Mouse (Mus musculus): Measurements from ENCODE around the gene Cxcr4. TPM values are rescaled to one million over a fixed set of nuclear protein-coding genes. Genes with fewer than 3 reads are reported as not detected.

Gene Cxcr4
- polyA plus RNA-seq, 1 experiment from 2014 or later: 2.1 TPM

DNA sequence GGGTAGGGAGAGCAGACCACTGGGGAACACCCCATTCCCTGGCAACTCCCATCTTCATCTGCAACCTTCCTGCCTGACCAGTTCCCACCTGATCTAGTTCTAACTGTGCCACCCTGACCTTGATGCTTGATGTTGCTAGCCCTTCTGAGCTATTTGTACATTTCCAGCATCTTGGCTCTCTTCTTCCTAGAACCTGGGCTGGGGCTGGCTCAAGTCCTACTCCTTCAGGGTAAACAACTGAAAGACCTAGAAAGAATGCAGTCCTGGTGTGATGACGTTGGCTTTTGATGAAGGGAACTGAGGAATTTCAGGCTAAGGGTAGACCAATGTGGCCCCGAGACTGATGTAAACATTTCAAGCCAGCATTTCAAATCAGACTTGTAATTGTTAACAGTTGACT is 24.5 kb upstream of the Cxcr4 start:
- Histone ChIP-seq H3K9me3 (replicated peaks) (no peaks in the 10 kb centered on the region), H3K27ac (replicated peaks) (no peak overlapping the region), H3K9ac (no peak overlapping the region), H3K27me3 (no peaks in the 10 kb centered on the region), H3K4me2 (no peak overlapping the region), H3K4me1 (replicated peaks) (peaks cover 7% of the 10 kb centered on the region; the same call in 1 of the 2 replicates), H3K36me3 (replicated peaks) (no peaks in the 10 kb centered on the region), H3K4me3 (replicated peaks) (no peak overlapping the region)
- WGBS (ENCODE audit: insufficient replicate concordance): 37% methylated on average over 2 of the region's 2 CpGs
- no peak for ATAC-seq (ENCODE audit: insufficient read depth)

DNA sequence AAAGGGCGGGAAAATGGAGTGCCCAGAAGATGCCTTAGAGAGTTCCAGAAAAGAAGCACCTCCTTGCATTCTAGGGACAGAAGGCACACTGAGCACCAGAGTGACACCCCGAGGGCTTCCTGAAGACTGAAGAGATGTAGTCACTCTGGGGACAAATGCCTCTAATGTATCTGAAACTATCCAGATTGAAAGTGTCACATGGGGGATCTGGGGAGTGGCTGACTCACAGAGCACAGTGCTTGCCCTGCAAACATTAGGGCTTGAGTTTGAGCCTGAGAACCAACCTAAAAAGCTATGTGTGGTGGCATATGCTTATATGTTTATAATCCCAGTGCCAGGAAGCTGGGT is 23.3 kb upstream of the Cxcr4 start:
- WGBS (ENCODE audit: insufficient replicate concordance): 35% methylated on average over 2 of the region's 2 CpGs
- Histone ChIP-seq H3K9ac (no peak overlapping the region), H3K27me3 (no peaks in the 10 kb centered on the region), H3K4me1 (replicated peaks) (peaks cover 7% of the 10 kb centered on the region; the same call in 1 of the 2 replicates), H3K27ac (replicated peaks) (0 out of 2 replicates have a peak overlapping the region, but pooled peaks have one; percentile 62), H3K4me3 (replicated peaks) (no peak overlapping the region), H3K4me2 (no peak overlapping the region), H3K9me3 (replicated peaks) (no peaks in the 10 kb centered on the region), H3K36me3 (replicated peaks) (no peaks in the 10 kb centered on the region)
- ATAC-seq (ENCODE audit: insufficient read depth): no peak

DNA sequence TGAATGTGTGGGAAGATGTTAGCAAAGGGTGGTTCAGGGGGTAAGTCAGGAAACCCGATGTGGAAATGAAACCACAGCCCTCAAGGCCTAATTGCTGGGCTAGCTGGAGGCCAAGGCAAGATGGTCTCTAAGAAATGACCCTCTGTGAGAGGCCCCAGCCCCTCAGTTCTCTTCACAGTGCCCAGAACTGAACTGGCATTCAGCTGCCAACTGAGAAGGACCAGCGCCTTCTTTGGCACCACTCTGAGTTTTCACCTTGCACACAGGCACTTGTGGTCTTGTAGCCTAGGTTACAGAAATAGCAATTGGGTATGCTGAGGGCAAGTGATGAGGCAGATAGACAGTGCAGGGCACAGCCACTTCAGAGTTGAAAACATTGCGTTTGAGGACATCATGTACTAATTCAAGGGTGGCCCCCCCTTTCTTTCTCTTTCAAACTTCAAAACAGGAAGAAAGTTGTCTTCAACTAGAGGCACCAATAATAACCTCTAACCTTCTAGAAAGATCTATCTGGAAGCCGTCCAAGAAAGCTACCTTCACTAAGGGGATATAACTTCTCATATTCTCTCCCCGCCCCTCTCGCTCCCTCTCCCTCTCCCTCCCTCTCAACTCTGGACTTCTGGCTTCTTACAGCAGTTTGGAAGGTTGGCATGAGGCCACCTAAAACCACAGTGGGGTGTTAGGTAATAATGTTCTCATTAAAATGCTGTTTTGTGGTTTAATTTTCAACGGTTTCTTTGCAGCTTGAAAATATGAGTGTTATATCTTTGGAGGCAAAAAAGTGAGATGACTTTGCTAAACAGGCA is 22.8 kb upstream of the Cxcr4 start:
- ATAC-seq (ENCODE audit: insufficient read depth): peak; percentile 45; the same call in 1 of the 2 replicates
- Histone ChIP-seq H3K27ac (replicated peaks) (peak overlapping the region; percentile 62; the same call in 1 of the 2 replicates), H3K9ac (no peak overlapping the region), H3K4me1 (replicated peaks) (peaks cover 7% of the 10 kb centered on the region; the same call in 1 of the 2 replicates), H3K4me3 (replicated peaks) (no peak overlapping the region), H3K27me3 (no peaks in the 10 kb centered on the region), H3K4me2 (no peak overlapping the region), H3K9me3 (replicated peaks) (no peaks in the 10 kb centered on the region), H3K36me3 (replicated peaks) (no peaks in the 10 kb centered on the region)
- WGBS (ENCODE audit: insufficient replicate concordance): 27% methylated on average over 7 of the region's 7 CpGs

DNA sequence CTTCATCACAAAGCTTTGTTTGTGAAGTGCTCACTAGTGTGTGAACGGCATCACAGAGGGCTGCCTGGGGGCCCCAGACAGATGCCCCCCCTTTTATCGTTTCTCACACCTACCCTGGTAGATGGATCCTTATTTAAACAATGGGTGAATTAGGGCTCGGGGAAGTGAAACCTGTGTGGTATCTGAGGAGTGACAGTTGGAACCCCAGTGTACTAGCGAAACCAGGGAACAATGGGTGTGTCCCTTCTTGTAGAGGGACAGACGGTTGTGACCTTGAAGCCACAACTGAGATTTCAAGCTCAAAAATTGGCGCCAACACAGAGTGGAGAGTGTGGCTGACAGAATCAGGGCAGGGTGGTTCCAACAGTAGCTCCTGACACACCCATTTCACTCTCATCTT is 16.0 kb upstream of the Cxcr4 start:
- Histone ChIP-seq H3K4me1 (replicated peaks) (no peaks in the 10 kb centered on the region), H3K4me3 (replicated peaks) (no peak overlapping the region), H3K9ac (no peak overlapping the region), H3K27me3 (no peaks in the 10 kb centered on the region), H3K27ac (replicated peaks) (no peak overlapping the region), H3K4me2 (no peak overlapping the region), H3K36me3 (replicated peaks) (no peaks in the 10 kb centered on the region), H3K9me3 (replicated peaks) (no peaks in the 10 kb centered on the region)
- 34% methylated on average over 6 of the region's 6 CpGs for WGBS (ENCODE audit: insufficient replicate concordance)
- ATAC-seq (ENCODE audit: insufficient read depth): peak; percentile 42; the same call in 1 of the 2 replicates

DNA sequence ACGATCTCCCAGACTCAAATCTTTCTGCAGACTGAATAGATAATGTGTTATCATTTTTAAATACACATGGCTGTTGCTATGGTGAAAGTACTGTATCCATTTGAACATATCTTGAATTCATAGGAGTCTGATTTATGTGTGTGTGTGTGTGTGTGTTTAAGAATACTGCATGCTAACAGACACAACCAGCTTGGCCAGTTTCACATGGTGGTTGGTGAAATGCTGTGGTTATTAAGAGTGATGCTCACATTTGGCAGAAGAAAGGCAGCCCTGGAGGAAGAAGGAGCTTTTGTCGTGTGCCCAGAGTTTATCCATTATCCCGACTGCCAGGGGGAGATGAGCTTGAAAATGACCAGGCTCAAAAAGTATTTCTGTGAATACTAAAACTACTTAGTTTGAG is 15.3 kb upstream of the Cxcr4 start:
- Histone ChIP-seq H3K27ac (replicated peaks) (no peak overlapping the region), H3K4me3 (replicated peaks) (no peak overlapping the region), H3K27me3 (no peaks in the 10 kb centered on the region), H3K9ac (no peak overlapping the region), H3K4me2 (no peak overlapping the region), H3K4me1 (replicated peaks) (no peaks in the 10 kb centered on the region), H3K36me3 (replicated peaks) (no peaks in the 10 kb centered on the region), H3K9me3 (replicated peaks) (no peaks in the 10 kb centered on the region)
- WGBS (ENCODE audit: insufficient replicate concordance): 42% methylated on average over 3 of the region's 3 CpGs
- ATAC-seq (ENCODE audit: insufficient read depth): no peak

DNA sequence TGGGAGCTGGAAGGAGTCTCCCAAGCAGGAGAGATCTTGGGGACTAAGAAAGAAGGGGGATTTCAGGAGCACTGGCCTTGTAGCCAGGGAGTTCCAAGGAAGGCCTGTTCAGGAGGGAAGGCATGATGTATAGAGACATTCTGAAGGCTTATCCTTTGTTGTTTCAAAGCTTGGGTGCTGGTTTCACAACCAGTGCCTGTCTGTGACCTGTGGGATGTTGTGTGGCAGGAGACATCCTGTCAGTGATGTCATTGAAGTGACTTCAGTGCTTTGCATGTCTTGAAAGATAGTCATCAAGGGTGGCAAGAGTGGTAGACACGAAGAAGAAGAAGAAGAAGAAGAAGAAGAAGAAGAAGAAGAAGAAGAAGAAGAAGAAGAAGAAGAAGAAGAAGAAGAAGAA is 13.7 kb upstream of the Cxcr4 start:
- H3K4me1 ChIP-seq (replicated peaks): no peaks in the 10 kb centered on the region
- H3K4me3 ChIP-seq (replicated peaks): no peak overlapping the region
- WGBS (ENCODE audit: insufficient replicate concordance): 18% methylated on average over 1 of the region's 1 CpGs
- no peak overlapping the region for H3K27ac ChIP-seq (replicated peaks)
- H3K9ac ChIP-seq: no peak overlapping the region
- no peak overlapping the region for H3K4me2 ChIP-seq
- ATAC-seq (ENCODE audit: insufficient read depth): no peak
- no peaks in the 10 kb centered on the region for H3K36me3 ChIP-seq (replicated peaks)
- H3K9me3 ChIP-seq (replicated peaks): no peaks in the 10 kb centered on the region
- no peaks in the 10 kb centered on the region for H3K27me3 ChIP-seq

DNA sequence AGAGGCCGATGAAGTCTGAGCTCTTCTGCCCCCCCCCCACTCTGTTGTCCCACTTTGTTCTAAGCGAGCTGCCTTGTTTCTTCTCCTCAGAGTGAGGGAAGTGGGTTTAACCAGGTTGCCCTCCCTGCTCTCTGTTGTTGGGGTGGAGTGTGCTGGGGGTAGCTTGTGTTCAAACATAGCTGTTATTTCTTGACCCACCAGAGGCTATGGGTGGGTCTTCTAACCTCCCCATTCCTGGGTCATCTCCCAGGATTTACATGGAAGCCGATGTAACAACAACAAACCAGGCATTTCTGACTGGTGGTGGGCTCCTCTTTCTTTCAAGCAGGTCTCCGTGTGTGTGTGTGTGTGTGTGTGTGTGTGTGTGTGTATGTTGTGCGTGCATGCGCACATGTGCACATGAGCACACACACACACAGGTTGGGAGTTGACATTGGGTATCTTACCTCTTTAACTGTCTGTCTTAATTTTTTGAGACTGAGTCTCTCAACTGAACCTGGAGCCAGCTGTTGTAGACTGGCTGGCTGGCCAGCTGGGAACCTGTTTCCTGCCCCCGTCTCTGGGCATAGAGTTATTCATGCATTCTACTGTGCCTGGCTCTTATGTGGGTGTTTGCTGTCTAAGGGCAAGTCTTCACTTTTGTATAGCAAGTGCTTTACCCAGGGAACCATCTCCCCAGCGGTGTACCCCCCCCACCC is 10.7 kb upstream of the Cxcr4 start:
- 70% methylated on average over 8 of the region's 8 CpGs for WGBS (ENCODE audit: insufficient replicate concordance)
- H3K9me3 ChIP-seq (replicated peaks): no peaks in the 10 kb centered on the region
- H3K27me3 ChIP-seq: no peaks in the 10 kb centered on the region
- ATAC-seq (ENCODE audit: insufficient read depth): no peak
- no peaks in the 10 kb centered on the region for H3K36me3 ChIP-seq (replicated peaks)
- H3K4me1 ChIP-seq (replicated peaks): no peaks in the 10 kb centered on the region
- no peak overlapping the region for H3K9ac ChIP-seq
- H3K4me2 ChIP-seq: no peak overlapping the region
- H3K27ac ChIP-seq (replicated peaks): no peak overlapping the region
- H3K4me3 ChIP-seq (replicated peaks): no peak overlapping the region

DNA sequence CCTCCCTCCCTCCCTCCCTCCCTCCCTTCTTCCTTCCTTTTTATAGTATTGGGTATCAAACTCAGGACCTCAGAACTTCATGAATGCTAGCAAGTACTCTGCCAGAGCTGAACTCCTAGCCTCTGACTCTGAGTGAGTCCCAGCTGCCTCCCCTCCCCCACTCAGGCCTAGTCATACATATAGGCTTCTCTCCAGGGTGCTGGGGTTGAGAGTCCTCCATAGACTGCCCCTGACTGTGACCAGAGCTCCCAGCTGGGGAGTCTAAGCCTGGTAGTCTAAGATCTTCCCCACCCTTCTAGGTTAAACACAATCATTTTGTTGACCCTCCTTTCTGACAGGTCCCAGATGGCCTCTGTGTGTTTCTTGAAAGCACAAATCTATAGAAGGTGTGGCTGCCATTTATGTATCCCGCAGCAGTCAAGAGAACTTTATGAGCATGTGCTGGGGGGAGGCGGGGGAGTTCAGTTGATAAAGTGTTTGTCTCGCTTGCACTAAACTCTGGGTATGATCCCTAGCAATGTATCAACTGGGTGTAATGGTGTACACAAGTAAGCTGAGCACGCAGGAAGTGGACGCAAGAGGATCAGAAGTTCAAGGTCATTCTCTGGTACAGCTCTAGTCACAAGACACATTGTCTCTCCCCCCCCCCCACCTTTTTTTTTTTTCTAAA is 10.1 kb upstream of the Cxcr4 start:
- 69% methylated on average over 5 of the region's 5 CpGs for WGBS (ENCODE audit: insufficient replicate concordance)
- no peak overlapping the region for H3K4me2 ChIP-seq
- no peak overlapping the region for H3K4me3 ChIP-seq (replicated peaks)
- no peak for ATAC-seq (ENCODE audit: insufficient read depth)
- no peak overlapping the region for H3K9ac ChIP-seq
- H3K27me3 ChIP-seq: no peaks in the 10 kb centered on the region
- no peaks in the 10 kb centered on the region; the same call in 1 of the 2 replicates for H3K4me1 ChIP-seq (replicated peaks)
- no peak overlapping the region for H3K27ac ChIP-seq (replicated peaks)
- no peaks in the 10 kb centered on the region for H3K36me3 ChIP-seq (replicated peaks)
- no peaks in the 10 kb centered on the region for H3K9me3 ChIP-seq (replicated peaks)

DNA sequence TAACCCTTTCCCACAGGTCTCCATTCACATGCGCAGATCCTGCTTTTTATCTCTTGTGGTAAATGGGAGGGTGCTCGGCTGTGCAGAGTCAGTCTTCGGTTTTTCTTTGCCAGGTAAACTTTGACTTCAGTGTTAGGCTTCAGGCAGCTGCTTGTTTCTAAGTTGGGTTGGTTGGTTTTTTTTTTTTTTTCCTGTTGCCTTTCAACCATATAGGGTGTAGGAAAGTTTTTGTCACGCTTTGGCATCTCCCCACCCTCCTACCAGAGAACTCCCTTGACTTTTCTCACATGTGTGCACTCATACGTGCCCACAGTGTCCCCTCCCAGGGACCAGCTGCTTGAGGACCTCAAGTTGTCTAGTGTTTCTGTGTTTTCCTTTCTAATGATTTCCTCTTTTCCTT is 9.2 kb upstream of the Cxcr4 start:
- no peaks in the 10 kb centered on the region for H3K9me3 ChIP-seq (replicated peaks)
- WGBS (ENCODE audit: insufficient replicate concordance): 45% methylated on average over 5 of the region's 5 CpGs
- no peaks in the 10 kb centered on the region for H3K27me3 ChIP-seq
- H3K4me3 ChIP-seq (replicated peaks): no peak overlapping the region
- ATAC-seq (ENCODE audit: insufficient read depth): no peak
- H3K27ac ChIP-seq (replicated peaks): no peak overlapping the region
- H3K36me3 ChIP-seq (replicated peaks): no peaks in the 10 kb centered on the region
- no peaks in the 10 kb centered on the region; the same call in 1 of the 2 replicates for H3K4me1 ChIP-seq (replicated peaks)
- H3K4me2 ChIP-seq: no peak overlapping the region
- H3K9ac ChIP-seq: no peak overlapping the region

DNA sequence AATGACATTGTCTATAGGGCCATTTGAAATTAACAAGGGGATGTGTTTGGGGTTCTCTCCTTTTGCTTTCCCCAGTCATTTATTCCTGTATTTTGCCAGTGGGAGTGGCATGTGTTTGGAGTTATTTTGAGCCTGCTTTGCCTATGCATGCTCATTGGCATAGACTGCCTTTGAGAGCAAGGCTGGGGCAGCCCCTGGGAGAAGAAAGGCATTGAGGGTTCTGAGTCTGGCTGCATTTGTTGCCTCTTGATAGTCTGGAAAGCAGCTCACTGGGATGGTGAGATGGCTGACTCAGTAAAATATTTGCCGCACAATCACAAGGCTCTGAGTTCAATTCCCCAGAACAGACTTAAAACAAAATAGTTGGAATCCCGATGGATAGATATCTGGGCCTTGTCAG is 8.5 kb upstream of the Cxcr4 start:
- 78% methylated on average over 2 of the region's 2 CpGs for WGBS (ENCODE audit: insufficient replicate concordance)
- Histone ChIP-seq H3K4me3 (replicated peaks) (no peak overlapping the region), H3K4me1 (replicated peaks) (no peaks in the 10 kb centered on the region; the same call in 1 of the 2 replicates), H3K36me3 (replicated peaks) (no peaks in the 10 kb centered on the region), H3K27ac (replicated peaks) (no peak overlapping the region), H3K9me3 (replicated peaks) (no peaks in the 10 kb centered on the region), H3K4me2 (no peak overlapping the region), H3K9ac (no peak overlapping the region), H3K27me3 (peaks cover 6% of the 10 kb centered on the region)
- ATAC-seq (ENCODE audit: insufficient read depth): no peak

DNA sequence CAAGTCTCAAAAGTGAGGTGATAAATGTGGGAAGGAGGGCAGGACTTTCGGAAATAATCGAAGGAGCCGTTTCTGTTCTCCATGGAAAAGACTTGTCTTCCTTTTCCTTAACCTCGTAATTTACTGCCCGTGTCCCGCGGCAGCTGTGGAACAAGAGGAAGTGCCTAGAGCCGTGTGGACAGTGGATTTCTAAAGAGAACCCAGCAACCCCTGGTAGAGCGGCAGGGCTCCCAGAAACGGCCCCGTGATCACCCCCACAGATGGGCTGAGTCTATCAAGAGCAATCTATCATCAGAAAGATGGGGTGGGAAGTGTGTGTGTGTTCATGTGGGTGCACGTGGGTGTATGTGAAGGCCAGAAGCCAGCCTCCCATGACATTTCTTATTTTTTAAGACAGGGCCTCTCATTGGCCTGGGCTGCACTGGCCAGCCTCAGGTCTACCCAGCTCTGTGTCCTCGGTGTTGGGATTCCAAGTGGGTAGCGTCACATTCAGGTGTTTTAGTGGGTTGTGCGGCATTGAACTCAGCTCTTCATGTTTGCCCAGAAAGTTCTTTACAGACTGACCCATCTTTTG is 5.2 kb upstream of the Cxcr4 start:
- Histone ChIP-seq H3K4me3 (replicated peaks) (no peak overlapping the region), H3K27me3 (peaks cover 38% of the 10 kb centered on the region), H3K4me2 (no peak overlapping the region), H3K36me3 (replicated peaks) (no peaks in the 10 kb centered on the region), H3K9ac (no peak overlapping the region), H3K9me3 (replicated peaks) (no peaks in the 10 kb centered on the region), H3K4me1 (replicated peaks) (peaks cover 5% of the 10 kb centered on the region; the same call in 1 of the 2 replicates), H3K27ac (replicated peaks) (no peak overlapping the region)
- no peak for ATAC-seq (ENCODE audit: insufficient read depth)
- WGBS (ENCODE audit: insufficient replicate concordance): 36% methylated on average over 15 of the region's 15 CpGs

All from liver, embryonic 15.5 days (tissue).